Mouse (Mus musculus) layer of hippocampus, adult 11-12 months (tissue): ENCODE measurements around the gene Diaph3.
"Not testable (repeated sequence)": the region's sequence is repeated elsewhere in the genome, so short reads cannot be mapped to it uniquely, and the experiment has no call there.

ENCODE experiments used
- DNase-seq: peaks from one replicate; pipeline ENCODE4 v3.0.0; 2022; ENCODE audit warnings: low spot score

The Diaph3 gene

DNA sequence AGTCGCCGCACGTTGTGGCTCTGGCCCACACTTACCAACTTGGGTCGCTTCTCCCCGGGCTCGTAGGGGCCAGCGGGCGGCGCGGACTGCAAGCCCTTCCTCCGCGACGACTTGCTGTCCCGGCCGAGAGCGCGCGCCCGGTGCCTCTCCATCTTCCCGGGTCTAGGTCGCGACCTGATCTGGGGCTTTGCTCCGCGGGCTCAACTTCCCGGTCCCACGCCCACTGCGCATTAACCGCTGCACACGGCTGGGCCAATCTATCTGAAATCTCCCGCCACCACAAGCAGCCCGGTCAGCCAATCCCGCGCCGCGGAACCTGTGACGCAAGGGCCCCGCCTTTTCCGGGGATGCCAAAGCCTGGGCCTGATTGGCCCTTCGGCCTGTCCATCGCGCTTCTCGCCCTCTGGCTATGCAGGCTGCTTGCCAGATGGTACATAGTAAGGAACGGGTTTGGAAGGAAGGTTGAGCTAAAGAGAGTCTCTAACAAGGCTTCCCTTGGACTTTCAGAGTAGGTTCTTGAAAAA is at the start of gene Diaph3:
Gene Diaph3 (minus strand): TSS at position 273 of the 524 bp plus-strand sequence.
- peak; percentile 94 for DNase-seq

DNA sequence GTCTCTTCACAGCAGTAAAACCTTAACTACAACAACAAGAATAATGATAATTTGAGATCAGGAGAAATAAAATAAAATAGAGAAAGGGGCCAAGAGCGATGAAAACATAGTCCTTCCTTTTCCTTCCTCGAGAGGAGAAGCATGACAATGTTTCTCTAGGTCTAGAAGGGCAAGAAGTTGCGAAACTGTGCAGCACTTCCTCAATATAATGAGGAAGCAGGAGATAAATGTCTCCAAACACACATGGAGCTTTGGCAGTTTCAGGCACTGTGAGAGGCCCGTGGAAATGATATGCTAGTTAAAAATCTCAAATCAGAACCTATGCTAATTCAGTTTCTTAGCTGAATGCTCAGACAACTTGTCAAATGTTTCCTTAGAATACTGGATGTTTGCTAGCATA is 49.6 kb upstream of the Diaph3 start:
- no peak for DNase-seq

DNA sequence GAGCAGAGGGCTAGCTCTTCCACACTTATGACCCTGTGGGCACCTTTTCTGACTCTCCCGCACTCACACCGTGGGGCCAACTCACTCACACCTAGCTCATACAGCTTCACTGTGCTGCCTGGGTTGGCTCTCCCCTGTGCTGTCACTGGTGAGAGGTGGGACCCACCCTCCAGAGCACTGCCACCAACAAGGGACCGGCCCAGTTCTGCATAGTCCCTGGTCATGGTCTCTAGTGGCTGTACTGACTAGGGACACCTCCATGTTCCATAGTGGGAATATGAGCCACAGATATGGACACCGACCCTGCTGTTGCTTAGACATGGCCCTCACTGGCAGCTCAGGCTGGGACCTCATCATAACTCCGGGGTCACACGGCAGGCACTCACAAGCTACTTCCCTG is 30.5 kb upstream of the Diaph3 start:
- DNase-seq = no peak

DNA sequence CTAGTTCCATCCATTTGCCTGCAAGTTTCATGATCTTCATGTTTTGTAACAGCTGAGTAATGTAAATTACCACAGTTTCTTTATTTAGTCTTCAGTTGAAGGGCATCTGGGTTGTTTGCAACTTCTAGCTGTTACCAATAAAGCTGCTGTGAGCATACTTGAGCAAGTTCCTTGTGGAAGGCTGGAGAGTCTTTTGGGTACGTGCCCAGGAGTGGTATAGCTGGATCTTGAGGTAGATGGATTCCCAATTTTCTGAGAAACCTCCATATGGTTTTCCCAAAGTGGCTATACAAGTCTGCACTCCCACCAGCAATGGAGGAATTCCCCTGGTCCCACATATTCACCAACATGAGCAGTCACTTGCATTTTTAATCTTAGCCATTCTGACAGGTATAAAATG is 28.1 kb upstream of the Diaph3 start:
- DNase-seq = no peak

DNA sequence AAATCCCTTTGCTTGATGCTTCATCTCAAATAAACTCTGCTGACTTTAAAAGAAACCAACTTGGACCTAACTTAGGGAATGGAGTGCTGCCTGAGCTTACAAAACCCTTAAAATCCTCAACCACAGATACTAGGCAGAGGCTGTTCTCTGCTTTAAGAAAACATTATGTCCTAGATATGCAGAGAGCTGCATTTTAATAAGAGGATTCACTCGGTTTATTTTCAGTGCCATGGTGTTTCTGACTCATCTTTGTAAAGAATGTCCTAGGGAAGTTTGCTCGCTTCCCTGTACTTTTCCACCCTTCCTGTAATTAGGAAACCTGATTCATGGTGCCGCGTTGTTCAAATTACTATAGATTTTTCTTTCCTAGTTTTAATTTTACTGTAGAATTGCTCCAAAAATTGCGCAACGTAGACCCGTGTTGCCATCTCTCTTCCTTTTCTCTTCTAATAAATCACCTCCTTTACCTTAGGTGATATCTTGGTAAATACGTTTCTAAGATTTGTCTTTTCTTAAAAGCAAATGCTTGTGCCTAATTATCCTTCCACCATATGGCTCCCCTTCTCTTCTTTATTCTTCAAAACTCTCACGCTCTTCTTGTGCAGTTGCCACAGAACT is 14.7 kb upstream of the Diaph3 start:
- no peak for DNase-seq

DNA sequence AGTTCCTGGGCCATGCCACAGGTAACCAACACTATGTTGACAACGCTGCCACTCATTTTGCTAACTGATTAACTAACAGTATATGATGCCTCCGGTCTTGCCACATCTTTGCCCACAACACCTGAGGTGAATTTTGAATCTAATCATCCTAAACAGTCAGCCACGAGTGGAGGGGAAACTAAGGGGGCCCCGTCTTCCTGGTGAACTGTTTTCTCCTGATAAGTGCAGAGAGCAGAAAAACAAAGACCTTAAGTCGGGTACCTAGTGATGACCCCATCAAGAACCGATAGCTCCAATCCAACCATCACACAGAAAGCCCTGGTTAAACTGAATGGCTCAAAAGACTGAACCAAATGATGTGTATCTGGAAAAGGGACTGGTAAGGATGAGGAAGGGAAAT is 8.6 kb upstream of the Diaph3 start:
- no peak for DNase-seq

DNA sequence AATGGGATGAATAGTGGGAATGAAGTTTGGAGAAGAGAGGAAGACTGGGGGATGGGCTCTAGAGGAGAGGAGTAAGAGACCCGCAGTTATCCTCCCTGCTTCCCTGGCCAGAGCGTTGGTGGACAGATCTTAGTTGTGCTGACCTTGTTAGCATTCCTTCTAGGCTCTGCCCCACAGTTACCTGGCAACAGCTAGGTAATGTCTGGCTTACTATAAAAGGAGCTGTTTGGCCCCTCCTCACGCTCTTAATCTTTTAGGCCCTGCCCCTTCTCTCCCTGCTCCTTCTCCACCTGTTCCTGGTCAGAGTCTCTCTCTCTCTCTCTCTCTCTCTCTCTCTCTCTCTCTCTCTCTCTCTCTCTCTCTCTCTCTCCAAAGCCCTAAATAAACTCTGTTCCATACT is 5.7 kb upstream of the Diaph3 start:
- no peak for DNase-seq

DNA sequence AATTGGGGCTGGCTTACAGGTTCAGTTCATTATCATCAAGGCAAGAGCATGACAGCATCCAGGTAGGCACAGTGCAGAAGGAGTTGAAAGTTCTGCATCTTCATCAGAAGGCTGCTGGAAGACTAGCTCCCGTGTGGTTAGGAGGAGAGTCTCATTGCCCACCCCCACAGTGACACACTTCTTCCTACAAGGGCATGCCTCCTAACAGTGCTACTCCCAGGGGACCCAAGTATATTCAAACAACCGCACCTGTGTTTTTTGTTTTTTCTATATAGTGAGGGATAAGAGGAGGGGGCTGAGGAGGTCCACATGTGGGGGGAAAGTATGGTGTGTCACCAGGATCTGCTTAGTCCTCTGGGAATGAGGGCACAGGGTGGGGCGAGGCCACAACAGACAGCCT is 4.3 kb upstream of the Diaph3 start:
- no peak for DNase-seq

DNA sequence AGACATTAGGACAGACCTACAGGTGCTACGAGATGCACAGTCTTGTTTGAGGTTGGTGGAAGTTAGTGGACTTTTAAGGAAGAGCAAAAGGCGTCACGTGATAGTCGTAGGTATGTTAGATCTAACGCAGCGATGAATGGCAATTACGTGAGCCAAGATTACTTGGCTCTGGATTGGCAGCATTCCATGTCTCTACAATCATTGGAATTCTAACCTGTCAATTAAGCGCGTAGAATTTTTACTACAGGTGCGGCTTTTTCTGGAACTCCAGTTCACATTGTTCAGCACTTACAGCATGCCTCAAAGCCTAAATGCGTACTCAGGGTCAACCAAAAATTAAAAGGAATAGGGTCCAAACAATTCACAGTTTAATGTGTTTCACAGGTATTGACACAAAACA is 742 bp upstream of the Diaph3 start:
- no peak for DNase-seq

DNA sequence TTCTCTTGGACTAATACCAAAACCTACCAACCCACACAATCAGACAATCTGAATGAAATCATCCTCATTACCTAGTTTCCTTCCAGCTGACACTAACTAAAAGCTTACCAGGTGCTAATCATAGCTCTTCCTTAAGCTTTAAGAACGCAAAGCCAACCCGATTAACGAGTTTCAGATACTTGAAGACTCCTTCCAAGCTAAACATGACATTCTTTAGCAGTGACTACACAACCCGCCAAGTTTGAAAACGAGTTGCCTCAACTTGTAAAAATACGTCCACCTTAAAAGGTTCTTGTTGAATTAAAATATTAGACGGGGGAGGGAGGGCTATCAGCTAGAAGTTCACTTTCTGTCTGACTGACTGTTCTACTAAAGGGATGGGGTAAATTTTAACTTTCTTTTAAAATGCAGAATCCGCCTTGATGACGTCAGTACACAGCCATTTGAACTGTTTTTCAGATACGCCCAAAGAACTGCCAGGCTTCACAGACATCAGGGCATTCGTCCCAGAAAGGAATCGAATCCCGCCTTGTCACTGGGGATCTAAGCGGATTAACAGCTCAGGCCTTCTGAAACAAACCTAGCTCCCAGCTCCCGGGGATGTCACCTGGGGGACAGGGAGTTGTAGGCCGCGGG is 590 bp downstream of the Diaph3 start:
- no peak for DNase-seq

DNA sequence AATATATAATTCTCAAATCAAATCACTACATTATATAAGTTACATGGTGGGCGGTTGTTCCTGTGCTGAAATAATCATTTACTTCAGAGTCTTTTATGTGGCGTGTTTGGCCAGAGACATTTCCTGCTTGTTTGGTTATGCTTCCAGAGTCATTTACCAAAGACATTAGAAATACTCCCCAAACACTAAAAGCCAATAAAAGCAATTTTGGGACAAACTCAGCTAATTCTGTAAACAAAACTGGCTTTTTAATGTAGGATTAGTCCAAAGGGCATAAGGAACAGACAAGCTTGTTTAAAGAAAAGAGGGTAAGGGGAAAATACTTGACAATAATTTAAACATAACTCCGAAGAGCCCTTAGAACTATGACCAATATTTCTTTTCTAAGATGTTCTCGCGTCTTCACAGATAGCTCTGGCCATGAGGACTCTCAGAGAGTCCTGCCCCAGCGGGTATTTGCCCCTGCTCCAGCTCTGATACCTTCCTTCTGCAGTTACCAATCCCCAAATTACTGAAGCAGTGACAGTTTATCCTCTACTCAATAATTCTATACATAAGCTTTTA is 14.9 kb downstream of the Diaph3 start:
- no peak for DNase-seq

DNA sequence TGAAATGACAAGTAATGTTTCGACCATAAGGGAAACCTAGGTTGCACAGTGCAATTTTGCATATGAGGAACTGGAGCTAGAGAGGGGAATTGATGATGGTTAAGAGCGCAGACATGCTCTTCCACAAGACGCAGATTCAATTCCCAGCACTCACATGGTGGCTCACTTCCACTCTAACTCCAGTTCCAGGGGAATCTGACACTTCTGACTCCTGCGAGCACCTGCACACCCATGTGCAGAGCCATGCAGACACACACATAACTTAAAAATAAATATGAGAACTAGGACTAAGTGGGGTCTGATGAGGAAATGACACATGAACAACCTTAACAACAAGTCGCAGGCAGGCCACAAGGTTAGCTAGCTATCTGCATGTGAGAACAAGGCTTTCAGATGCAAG is 15.5 kb downstream of the Diaph3 start:
- DNase-seq = no peak

DNA sequence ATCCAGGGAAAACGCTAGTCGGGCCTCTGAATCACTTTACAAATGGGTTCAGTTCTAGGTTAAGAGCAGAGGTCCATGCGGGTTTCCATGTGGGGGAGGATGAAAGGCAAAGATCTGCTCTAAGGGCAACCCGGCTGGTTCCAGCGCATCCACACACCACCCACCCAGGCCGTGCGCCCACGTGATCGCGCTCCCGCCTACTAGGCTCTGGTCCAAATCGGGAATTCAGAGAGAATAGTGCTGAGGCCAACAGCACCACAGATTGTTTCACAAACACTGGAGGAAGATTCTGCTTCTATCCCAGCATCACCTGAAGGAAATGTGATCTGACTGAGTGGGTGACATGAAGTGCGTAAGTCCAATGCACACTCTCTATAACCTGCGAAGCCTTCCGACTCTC is 17.9 kb downstream of the Diaph3 start:
- DNase-seq = no peak

DNA sequence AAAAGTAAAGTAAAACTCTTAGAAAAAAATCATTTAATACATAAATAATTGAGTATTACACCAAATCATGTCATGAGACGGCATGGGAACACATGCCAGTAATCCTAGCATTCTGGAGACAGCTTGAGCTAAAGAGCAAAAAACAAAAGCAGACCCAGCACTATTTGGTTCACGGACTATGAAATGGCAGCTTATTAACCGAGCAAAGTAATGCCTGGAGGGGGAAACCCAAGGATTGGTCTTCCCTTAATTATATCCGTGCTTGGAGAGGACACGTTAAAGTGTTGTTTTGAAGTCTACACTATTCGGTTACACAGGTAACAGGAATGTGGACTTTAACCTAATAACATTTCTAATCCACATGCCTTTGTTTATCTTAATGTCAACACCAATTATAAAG is 19.2 kb downstream of the Diaph3 start:
- DNase-seq = no peak

DNA sequence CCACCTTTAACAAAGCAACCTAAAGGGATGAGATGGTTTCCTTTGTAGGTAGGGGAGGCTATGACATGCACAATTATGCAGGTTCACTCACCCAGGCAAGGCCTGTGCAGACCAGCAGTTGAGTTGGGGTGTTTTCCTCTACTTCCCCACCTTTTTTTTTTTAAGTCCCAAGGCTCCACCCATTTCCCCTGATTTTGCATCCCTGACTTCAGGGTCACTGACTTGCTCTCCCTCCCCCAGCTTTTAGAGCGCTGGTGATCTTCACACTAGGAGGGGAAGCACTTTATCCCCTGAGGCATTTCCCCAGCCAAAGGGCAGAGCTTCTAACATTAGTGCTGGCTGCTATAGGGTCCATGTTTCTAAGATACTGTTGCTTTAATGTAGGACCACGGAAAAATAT is 30.4 kb downstream of the Diaph3 start:
- DNase-seq = no peak

DNA sequence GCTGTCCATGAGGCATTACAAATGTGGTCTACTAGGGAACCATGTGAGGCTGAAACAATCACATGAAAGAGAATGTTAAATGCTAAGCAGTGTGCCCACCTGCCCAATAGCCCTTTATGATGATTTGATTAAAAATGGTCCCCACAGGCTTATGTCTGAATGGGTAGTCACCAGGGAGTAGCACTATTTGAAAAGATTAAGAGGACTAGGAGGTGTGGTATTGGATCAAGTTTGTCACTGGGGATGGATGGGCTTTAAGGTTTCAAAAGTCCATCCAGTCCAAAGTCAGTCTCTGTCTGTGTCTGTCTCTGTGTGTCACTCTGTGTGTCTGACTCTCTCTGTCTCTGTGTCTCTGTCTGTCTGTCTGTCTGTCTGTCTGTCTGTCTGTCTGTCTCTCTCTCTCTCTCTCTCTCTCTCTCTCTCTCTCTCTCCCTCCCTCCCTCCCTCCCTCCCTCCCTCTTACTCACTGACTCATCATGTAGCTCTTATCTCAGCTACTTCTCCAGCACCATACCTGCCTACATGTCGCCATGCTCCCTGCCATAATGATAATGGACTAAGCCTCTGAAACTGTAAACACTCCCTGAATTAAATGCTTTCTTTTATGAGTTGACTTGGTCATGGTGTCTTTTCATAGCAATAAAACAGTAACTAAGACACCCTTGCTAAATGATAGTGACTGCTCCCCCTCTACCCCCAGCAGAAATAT is 41.5 kb downstream of the Diaph3 start:
- no peak for DNase-seq

DNA sequence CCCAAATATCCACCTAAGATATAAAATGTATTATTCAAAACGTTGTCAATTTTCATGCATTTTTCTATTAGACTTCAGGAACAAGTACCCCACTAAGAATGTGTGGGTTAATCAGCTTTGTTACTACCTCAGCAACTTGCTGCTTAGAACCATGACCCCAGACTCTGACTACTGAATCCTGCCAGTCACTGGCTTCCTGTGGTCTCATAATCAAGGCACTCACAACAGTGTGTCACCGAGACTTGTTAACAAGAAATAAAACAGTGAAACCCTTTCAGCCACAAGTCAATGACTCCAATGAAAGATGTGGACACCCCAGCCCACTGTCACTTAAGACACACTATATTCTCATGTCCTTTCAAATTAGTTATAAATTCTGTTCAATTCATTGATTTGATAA is 42.9 kb downstream of the Diaph3 start:
- no peak for DNase-seq

DNA sequence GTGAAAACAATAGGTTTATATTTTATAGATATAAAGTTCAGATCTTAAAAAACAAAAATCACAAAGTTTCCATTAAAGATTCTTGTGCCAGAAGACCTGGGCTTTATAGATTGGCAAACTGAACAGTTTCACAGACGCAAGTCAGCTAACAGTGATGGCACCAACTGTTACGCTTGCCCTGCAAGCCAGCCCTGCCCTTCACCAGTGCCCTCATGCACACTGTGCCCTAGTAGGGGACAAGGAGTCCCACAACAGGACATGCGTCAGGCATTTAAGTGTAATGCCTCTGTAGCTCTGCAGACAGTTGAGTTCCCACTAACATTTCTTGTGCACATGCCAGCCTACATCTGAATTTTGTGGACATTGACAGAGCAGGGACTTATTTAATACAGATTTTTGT is 49.5 kb downstream of the Diaph3 start:
- DNase-seq = no peak

DNA sequence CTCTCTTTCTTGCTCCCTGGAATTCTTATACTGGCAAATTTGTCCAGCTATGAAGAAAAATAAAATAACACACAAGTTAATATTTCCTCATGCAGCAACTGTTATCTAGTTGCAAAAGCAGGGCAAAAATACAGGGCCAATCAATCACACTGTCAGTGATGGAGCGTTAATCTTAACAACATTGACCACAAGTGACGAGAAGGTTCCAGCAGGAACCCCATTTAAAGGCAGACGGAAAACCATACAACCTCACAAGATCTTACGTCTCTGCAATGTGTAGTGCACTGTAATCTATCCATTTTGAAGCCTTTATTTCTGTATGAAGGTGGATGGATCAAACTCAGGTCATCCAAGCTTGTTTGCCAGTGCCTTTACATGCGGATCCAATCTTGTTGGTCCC is 49.9 kb downstream of the Diaph3 start:
- DNase-seq = no peak

DNA sequence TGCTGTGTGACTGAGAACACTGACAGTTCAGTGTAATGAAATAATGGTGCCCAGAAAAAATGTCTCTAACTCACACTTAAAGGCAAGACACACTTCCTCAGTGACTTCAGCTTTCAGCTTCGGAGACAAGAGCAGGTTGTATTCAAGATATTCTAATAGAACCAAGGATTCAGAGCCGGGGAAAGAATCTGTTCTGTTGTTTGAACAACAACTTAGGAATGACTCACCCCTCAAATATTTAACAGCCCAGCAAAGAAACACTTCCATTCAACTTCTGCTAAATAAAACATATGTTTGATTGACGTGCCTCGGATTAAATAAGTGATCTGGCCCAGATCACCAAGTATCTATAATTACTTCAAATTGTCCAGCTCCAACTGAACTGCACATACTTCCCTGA is 52.1 kb downstream of the Diaph3 start:
- no peak for DNase-seq

DNA sequence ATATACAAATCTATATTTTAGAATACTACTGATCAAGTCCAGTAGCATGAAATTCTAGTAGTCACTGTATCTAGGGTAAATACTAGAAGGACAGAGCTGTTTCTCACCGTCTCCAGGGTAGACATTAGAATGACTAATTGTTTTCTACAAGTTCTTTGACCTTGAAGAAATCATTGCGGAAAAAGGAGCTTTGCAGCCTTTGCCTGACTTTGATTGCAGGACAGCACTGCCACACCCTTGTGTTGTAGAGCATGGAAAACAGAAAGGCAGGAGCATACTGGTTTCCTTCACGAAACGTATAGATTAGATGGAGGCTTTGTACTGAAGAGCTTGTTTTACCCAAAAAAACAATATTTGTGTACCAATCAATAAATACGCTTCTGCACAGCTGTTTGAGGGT is 52.6 kb downstream of the Diaph3 start:
- DNase-seq = no peak

DNA sequence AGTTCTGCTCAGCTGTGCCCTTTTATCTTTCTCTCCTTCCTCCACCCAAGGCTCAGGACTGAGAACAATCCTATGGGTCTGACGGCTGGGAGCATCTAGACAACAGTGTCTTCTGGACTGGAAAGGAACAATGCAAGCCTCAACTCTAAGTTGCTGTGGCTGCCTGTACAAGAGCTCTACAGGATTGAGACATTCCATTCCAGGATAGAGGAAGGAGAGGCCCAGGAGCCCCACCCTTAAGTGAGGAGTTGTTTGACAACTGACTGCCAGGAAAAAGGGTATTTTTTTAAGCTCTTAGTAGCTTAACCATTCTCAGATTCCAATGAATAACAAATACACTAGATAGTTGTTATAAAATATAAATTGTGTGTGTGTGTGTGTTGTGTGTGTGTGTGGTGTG is 53.0 kb downstream of the Diaph3 start:
- no peak for DNase-seq

DNA sequence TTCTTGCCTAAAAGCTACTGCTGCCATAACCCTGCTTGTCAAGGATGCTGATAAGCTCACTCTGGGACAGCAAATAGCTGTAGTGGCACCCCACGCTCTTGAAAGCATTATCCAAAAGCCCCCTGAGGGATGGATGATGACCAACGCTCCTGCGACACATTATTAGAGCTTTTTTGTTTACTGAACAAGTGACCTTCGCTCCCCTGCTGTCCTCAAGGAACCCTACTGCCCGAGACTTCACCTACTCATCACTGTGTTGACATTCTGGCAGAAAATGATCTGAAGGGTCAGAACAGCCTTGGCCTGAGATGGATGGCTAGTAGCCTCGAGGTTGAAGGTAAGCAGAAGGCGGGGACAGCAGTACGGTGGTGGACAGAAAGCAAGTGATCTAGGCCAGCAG is 56.1 kb downstream of the Diaph3 start:
- not testable (repeated sequence) for DNase-seq
